8 mouse cellular contexts compared by ENCODE assay signal in genomic region chr9:90198531-90199449, GRCm38 (mm10). TPM values are rescaled to one million over a fixed set of nuclear protein-coding genes. Genes with fewer than 3 reads are reported as not detected.
A peak's percentile ranks its signal among the peaks of the same experiment; 100 is the strongest.
DNase-seq lines count a peak whose midpoint lies in the region; ATAC-seq and TF ChIP-seq lines count a peak whose summit lies in the region.

No protein-coding gene starts in this region.

- ATAC-seq in intestine, embryonic 15.5 days: peak; percentile 18; the same call in 1 of the 2 replicates
- no peak for ATAC-seq in erythroblast, adult 5-6 weeks (replicated peaks; ENCODE audit: low FRiP score, poor library complexity, severe bottlenecking)

- intact Hi-C loops in gastrocnemius, adult 2 months (cut with DNase I): no loop called here

- no peaks in the 10 kb centered on the region for H3K9me3 ChIP-seq in intestine, embryonic 15.5 days

- H3K27ac ChIP-seq in layer of hippocampus, adult 2 months: no peak overlapping the region
- peak overlapping the region; percentile 78 for H3K27ac ChIP-seq in gastrocnemius, adult 2 months
- no peak overlapping the region for H3K27ac ChIP-seq in intestine, embryonic 15.5 days

- 60% methylated on average over 10 of the region's 10 CpGs for WGBS in intestine, embryonic 15.5 days

- H3K4me3 ChIP-seq in layer of hippocampus, adult 2 months: no peak overlapping the region
- H3K4me3 ChIP-seq in gastrocnemius, adult 2 months: peak overlapping the region; percentile 49
- H3K4me3 ChIP-seq in intestine, embryonic 15.5 days (replicated peaks): no peak overlapping the region

- H3K4me1 ChIP-seq in intestine, embryonic 15.5 days (replicated peaks): peaks cover 11% of the 10 kb centered on the region; the same call in 1 of the 2 replicates

- H3K36me3 ChIP-seq in intestine, embryonic 15.5 days: no peaks in the 10 kb centered on the region

- DNase-seq in layer of hippocampus, adult 2 months (ENCODE audit: low spot score in 2 of 2): no peak
- DNase-seq in layer of hippocampus, adult 11-12 months (ENCODE audit: low spot score): no peak
- peak; percentile 59 for DNase-seq in NIH3T3 (ENCODE audit: low read depth)
- peak; percentile 90 for DNase-seq in gastrocnemius, adult 2 months
- peak; percentile 88 for DNase-seq in lung, postnatal 10 days
- DNase-seq in layer of hippocampus, postnatal 36 days: no peak

- H3K27me3 ChIP-seq in intestine, embryonic 15.5 days (replicated peaks): no peaks in the 10 kb centered on the region

- no peak overlapping the region for H3K9ac ChIP-seq in intestine, embryonic 15.5 days

- TF ChIP-seq CTCF in layer of hippocampus, adult 2 months (conservative IDR thresholded peaks at IDR 0.05): 0 out of 2 replicates have a peak, but pooled peaks have one; percentile 7
- TF ChIP-seq CTCF in gastrocnemius, adult 2 months (IDR thresholded peaks at IDR 0.05): peak; percentile 23; the same call in 1 of the 2 replicates

- no peak overlapping the region for H3K4me2 ChIP-seq in intestine, embryonic 15.5 days (replicated peaks)

RNA-seq across cellular contexts. Expression of gene Adamts7, which starts 35.9 kb away (rescaled TPM):
- under 1 TPM; 0.59 to 0.97 TPM for total RNA-seq in layer of hippocampus, adult 2 months (2021)
- under 1 TPM; 0.41 to 0.59 TPM for total RNA-seq in gastrocnemius, adult 2 months (2021)
- polyA plus RNA-seq in intestine, embryonic 15.5 days (2015; fragmentation: Nextera tagmentation; extraction: Ambion mirVana): 13.6 and 14.1 TPM in 2 replicates
- not detected in 2 replicates for total RNA-seq in erythroblast, adult 5-6 weeks (2015; ENCODE audit: low replicate concordance)
- 0.14 TPM in 1 of 2 replicates, not detected in the other for total RNA-seq in erythroblast, adult 5-6 weeks (2017; ENCODE audit: low replicate concordance)
- total RNA-seq in layer of hippocampus, postnatal 36 days (2021): under 1 TPM; 0.20 to 0.80 TPM

Comparison
In these comparisons a context has a peak if more than half of its experiments do, and no peak if none do; other contexts are left out.
1. DNase-seq: peak in NIH3T3 (single experiment), gastrocnemius, adult 2 months (single experiment) and lung, postnatal 10 days (single experiment); none in layer of hippocampus, adult 2 months (0 of 2), layer of hippocampus, adult 11-12 months (single experiment) and layer of hippocampus, postnatal 36 days (0 of 2).